28 mouse cellular contexts compared by ENCODE assay signal in the genomic region with DNA sequence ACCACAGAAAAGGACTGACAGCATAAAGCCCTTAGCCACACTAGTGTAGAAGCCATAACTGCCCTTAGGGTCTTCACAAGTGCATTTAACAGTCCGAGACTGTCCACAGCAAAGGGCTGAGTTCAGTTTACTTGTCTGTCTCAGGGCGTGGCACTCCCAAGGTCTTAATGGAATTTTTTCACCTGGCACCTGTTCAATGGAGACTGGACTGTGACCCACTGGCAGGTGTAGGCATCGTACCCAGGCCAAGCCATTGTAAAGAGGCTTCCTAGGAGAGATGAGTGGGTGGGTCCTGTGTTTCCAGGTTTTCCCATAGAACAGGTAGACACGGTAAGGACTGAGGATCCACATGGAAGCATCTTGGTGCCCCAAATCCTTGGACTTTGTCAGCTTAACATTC.
A peak's percentile ranks its signal among the peaks of the same experiment; 100 is the strongest.
DNase-seq lines count a peak whose midpoint lies in the region; ATAC-seq and TF ChIP-seq lines count a peak whose summit lies in the region.
"Had no signal": no experiment of that assay in that cellular context is flagged by ENCODE, and none has a peak within 500 bp of the region (broad histone marks: within the 10 kb centered on the region; RNA-seq: fewer than 3 reads in every experiment).

No protein-coding gene starts in this region.

- no peaks in the 10 kb centered on the region for H3K27me3 ChIP-seq in kidney, embryonic 14.5 days (ENCODE audit: control insufficient read depth, insufficient read depth, low read length)
- H3K27me3 ChIP-seq in liver, adult 2 months (ENCODE audit: control insufficient read depth, insufficient read depth, low read length) = no peaks in the 10 kb centered on the region
- no peaks in the 10 kb centered on the region for H3K27me3 ChIP-seq in liver, embryonic 11.5 days (replicated peaks; ENCODE audit: control insufficient read depth, insufficient read depth, low read length)
- H3K27me3 ChIP-seq: CH12.LX; embryonic facial prominence, embryonic 12.5 days; embryonic facial prominence, embryonic 15.5 days; heart, embryonic 12.5 days; heart, embryonic 15.5 days; Patski had no signal

- peak; percentile 36 to 38 for DNase-seq in kidney, adult 8-10 months
- peak; percentile 63 for DNase-seq in liver, adult 2 months (ENCODE audit: extremely low read depth, low read depth, low spot score)
- no peak for DNase-seq in liver, embryonic 11.5 days (ENCODE audit: low spot score)
- peak; percentile 48 for DNase-seq in large intestine, adult 2 months (ENCODE audit: low read depth, low spot score)
- no peak for DNase-seq in gastrocnemius, postnatal 14 days
- DNase-seq: adrenal gland, postnatal 10 days; adrenal gland, postnatal 36 days; B cell, adult 2 months; cerebellum, adult 18-20 months; cerebellum, adult 9-10 months; cerebellum, postnatal 25 days; forebrain, postnatal 0 days; gastrocnemius, adult 2 months; gastrocnemius, postnatal 25 days; heart, adult 18-20 months; heart, postnatal 14 days; heart, postnatal 4 days had no signal

- H3K27ac ChIP-seq in kidney, embryonic 14.5 days (ENCODE audit: low read depth, low read length) = no peak overlapping the region
- H3K27ac ChIP-seq in liver, adult 2 months (replicated peaks; ENCODE audit: insufficient read depth, low read depth, low read length) = no peak overlapping the region
- H3K27ac ChIP-seq in liver, embryonic 11.5 days (ENCODE audit: low read depth, low read length) = no peak overlapping the region
- H3K27ac ChIP-seq: embryonic facial prominence, embryonic 12.5 days; embryonic facial prominence, embryonic 15.5 days; gastrocnemius, adult 2 months; heart, embryonic 15.5 days; hindbrain, embryonic 14.5 days; hindbrain, postnatal 0 days had no signal

- peaks cover 5% of the 10 kb centered on the region for H3K4me1 ChIP-seq in kidney, embryonic 14.5 days (ENCODE audit: control insufficient read depth, insufficient read depth, low read length)
- peaks cover 9% of the 10 kb centered on the region for H3K4me1 ChIP-seq in liver, adult 2 months (ENCODE audit: control insufficient read depth, insufficient read depth, low read length)
- H3K4me1 ChIP-seq in liver, embryonic 11.5 days (replicated peaks; ENCODE audit: control insufficient read depth, insufficient read depth, low read length) = 0 out of 2 replicates have a peak, but pooled peaks cover 3% of the 10 kb centered on the region
- H3K4me1 ChIP-seq: embryonic facial prominence, embryonic 12.5 days; heart, embryonic 12.5 days had no signal

- no peak overlapping the region for H3K9ac ChIP-seq in kidney, embryonic 14.5 days (ENCODE audit: low read depth, low read length)
- H3K9ac ChIP-seq in liver, adult 2 months (ENCODE audit: low read depth, low read length) = no peak overlapping the region
- H3K9ac ChIP-seq in liver, embryonic 11.5 days (ENCODE audit: low read depth, low read length) = no peak overlapping the region
- H3K9ac ChIP-seq: embryonic facial prominence, embryonic 12.5 days; embryonic facial prominence, embryonic 15.5 days; forebrain, postnatal 0 days; heart, embryonic 12.5 days; heart, embryonic 15.5 days; hindbrain, embryonic 14.5 days had no signal

- ATAC-seq in kidney, embryonic 14.5 days (ENCODE audit: low FRiP score, low TSS enrichment) = no peak
- ATAC-seq in liver, embryonic 11.5 days (replicated peaks; ENCODE audit: low FRiP score) = no peak
- ATAC-seq: forebrain, embryonic 14.5 days; forebrain, postnatal 0 days; hindbrain, postnatal 0 days; Patski had no signal

- no peaks in the 10 kb centered on the region for H3K79me2 ChIP-seq in liver, adult 2 months (ENCODE audit: control insufficient read depth, insufficient read depth, low read length)

- no peak overlapping the region for H3K4me3 ChIP-seq in kidney, embryonic 14.5 days (ENCODE audit: low read length)
- no peak overlapping the region for H3K4me3 ChIP-seq in liver, adult 2 months (ENCODE audit: insufficient read depth, low read depth, low read length)
- H3K4me3 ChIP-seq in liver, embryonic 11.5 days (ENCODE audit: low read depth, low read length) = no peak overlapping the region
- H3K4me3 ChIP-seq: embryonic facial prominence, embryonic 12.5 days; embryonic facial prominence, embryonic 15.5 days; gastrocnemius, adult 2 months; heart, embryonic 12.5 days; heart, embryonic 15.5 days had no signal

- peaks cover 16% of the 10 kb centered on the region for H3K36me3 ChIP-seq in kidney, embryonic 14.5 days (ENCODE audit: control insufficient read depth, insufficient read depth, low read length)
- H3K36me3 ChIP-seq in liver, adult 2 months (ENCODE audit: control insufficient read depth, insufficient read depth, low read length) = peaks cover 14% of the 10 kb centered on the region; the same call in 1 of the 2 replicates
- peaks cover under 1% of the 10 kb centered on the region; the same call in 1 of the 2 replicates for H3K36me3 ChIP-seq in liver, embryonic 11.5 days (ENCODE audit: control insufficient read depth, insufficient read depth, low read length)

- no peaks in the 10 kb centered on the region for H3K9me3 ChIP-seq in kidney, embryonic 14.5 days (ENCODE audit: control insufficient read depth, low read length)
- no peaks in the 10 kb centered on the region for H3K9me3 ChIP-seq in liver, embryonic 11.5 days (ENCODE audit: control insufficient read depth, low read length)
- H3K9me3 ChIP-seq: embryonic facial prominence, embryonic 12.5 days; embryonic facial prominence, embryonic 15.5 days; G1E; heart, embryonic 12.5 days; heart, embryonic 15.5 days had no signal

- H3K4me2 ChIP-seq in kidney, embryonic 14.5 days (replicated peaks; ENCODE audit: low read depth, low read length) = no peak overlapping the region
- no peak overlapping the region for H3K4me2 ChIP-seq in liver, embryonic 11.5 days
- H3K4me2 ChIP-seq: embryonic facial prominence, embryonic 12.5 days; embryonic facial prominence, embryonic 15.5 days; heart, embryonic 12.5 days; heart, embryonic 15.5 days; hindbrain, embryonic 14.5 days had no signal

- 90% methylated on average over 4 of the region's 4 CpGs for WGBS in kidney, embryonic 14.5 days
- 48% methylated on average over 4 of the region's 4 CpGs for WGBS in liver, adult 2 months
- 84% methylated on average over 4 of the region's 4 CpGs for whole genome bisulfite sequencing in liver, embryonic 11.5 days
- 30% methylated on average over 4 of the region's 4 CpGs for WGBS in large intestine, adult 2 months

- intact Hi-C loops in gastrocnemius, postnatal 14 days (cut with DNase I; ENCODE audit: low total_unique reads) = no loop called here

- TF ChIP-seq CTCF in liver, adult 2 months (IDR thresholded peaks at IDR 0.05; ENCODE audit: low read depth, low read length) = no peak

- no peak for TF ChIP-seq POLR2A in liver, adult 2 months (IDR thresholded peaks at IDR 0.05; ENCODE audit: extremely low read depth, insufficient read depth, low read length)

Comparison
In these comparisons a context has a peak if more than half of its experiments do, and no peak if none do; other contexts are left out.
1. DNase-seq: peak in kidney, adult 8-10 months (2 of 2), liver, adult 2 months (single experiment) and large intestine, adult 2 months (single experiment); none in liver, embryonic 11.5 days (single experiment) and gastrocnemius, postnatal 14 days (single experiment).